Mouse (Mus musculus) stomach, postnatal 0 days (tissue): Measurements from ENCODE around the gene Arl6ip4.

Source experiments
- CTCF ChIP-seq: IDR thresholded peaks from 2 replicates; pipeline ENCODE4 v1.5.1; 2016; ENCODE audit warnings: antibody characterized with exemption, low read depth, mild to moderate bottlenecking, moderate library complexity
- EP300 ChIP-seq: optimal IDR thresholded peaks from 2 replicates; pipeline ENCODE3; 2016; ENCODE audit warnings: antibody characterized with exemption

DNA sequence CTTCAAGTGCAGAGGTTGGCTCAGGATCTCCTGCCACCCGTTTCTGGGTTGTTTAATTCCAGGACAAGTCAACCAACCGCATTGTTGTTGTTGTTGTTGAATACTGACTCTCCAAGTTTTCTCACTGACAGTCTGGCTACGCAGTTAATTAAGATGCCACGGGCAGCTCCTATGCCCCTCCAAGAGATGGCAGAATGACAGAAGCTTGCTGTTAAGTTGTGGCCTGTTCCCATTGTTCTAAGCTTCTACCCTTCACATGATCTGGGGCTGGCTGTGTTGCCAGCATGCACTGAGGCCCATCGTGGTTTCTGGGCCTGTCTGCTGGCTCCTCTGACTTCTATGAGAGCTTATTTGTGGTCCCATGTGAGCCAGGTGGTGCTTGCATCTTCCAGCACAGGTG lies 18.4 kb downstream of the Arl6ip4 start:
- TF ChIP-seq CTCF (no peak), EP300 (no peak)
